Mouse (Mus musculus): Measurements from ENCODE around the gene Carmil3.

- TF ChIP-seq ZC3H11A (IDR thresholded peaks at IDR 0.05; ENCODE audit: borderline replicate concordance, low read depth, low read length): peak; percentile 53; the same call in 1 of the 2 replicates
- TF ChIP-seq MAFK (IDR thresholded peaks at IDR 0.05; ENCODE audit: insufficient read depth, low read depth, low read length): no peak
- TF ChIP-seq ZNF384 (IDR thresholded peaks at IDR 0.05; ENCODE audit: low read depth, low read length): no peak
Observed at GRCm38 (mm10) chr14:55458273-55458672, 32.2 kb upstream of the Carmil3 start.

Data from ES-E14 (cell line).